Mouse (Mus musculus) liver, embryonic 15.5 days (tissue): Measurements from ENCODE around the gene Shc1. TPM values are rescaled to one million over a fixed set of nuclear protein-coding genes. Genes with fewer than 3 reads are reported as not detected.

Experiments
- ATAC-seq: fragments of 200-750 bp; cut with Nextera tagmentation; 2 replicates; pipeline ENCODE4 v1.8.0; 2017; ENCODE audit warnings: moderate number of reproducible peaks, mild to moderate bottlenecking, moderate library complexity; ENCODE audit not compliant: insufficient read depth
- H3K27ac ChIP-seq: fragments of 300-500 bp; sonication (generic); replicated peaks from 2 replicates; pipeline ENCODE4 v1.5.1; 2015; ENCODE audit warnings: mild to moderate bottlenecking, inconsistent platforms
- H3K27me3 ChIP-seq: fragments of 300-500 bp; sonication (generic); 2 replicates; pipeline ENCODE4 v1.6.1; 2015; ENCODE audit warnings: mild to moderate bottlenecking, inconsistent platforms
- H3K36me3 ChIP-seq: fragments of 300-500 bp; sonication (generic); replicated peaks from 2 replicates; pipeline ENCODE4 v1.6.1; 2015; ENCODE audit warnings: moderate library complexity, mild to moderate bottlenecking, inconsistent platforms
- H3K4me1 ChIP-seq: fragments of 300-500 bp; sonication (generic); replicated peaks from 2 replicates; pipeline ENCODE4 v1.6.1; 2015; ENCODE audit warnings: inconsistent platforms
- H3K4me2 ChIP-seq: fragments of 300-500 bp; sonication (generic); 2 replicates; pipeline ENCODE4 v1.6.1; 2015; ENCODE audit warnings: moderate library complexity, mild to moderate bottlenecking, inconsistent platforms
- H3K4me3 ChIP-seq: fragments of 300-500 bp; sonication (generic); replicated peaks from 2 replicates; pipeline ENCODE4 v1.5.1; 2015; ENCODE audit warnings: mild to moderate bottlenecking, inconsistent platforms
- H3K9ac ChIP-seq: fragments of 300-500 bp; sonication (generic); 2 replicates; pipeline ENCODE4 v1.6.1; 2015; ENCODE audit warnings: moderate library complexity, mild to moderate bottlenecking, inconsistent platforms
- H3K9me3 ChIP-seq: fragments of 300-500 bp; sonication (generic); replicated peaks from 2 replicates; pipeline ENCODE4 v1.6.1; 2016; ENCODE audit warnings: inconsistent platforms
- WGBS: fragments of 180-500 bp; shearing (Covaris S2); methylation state at CpG from one replicate; pipeline ENCODE4 v1.1.7; 2015; ENCODE audit warnings: mixed read lengths; ENCODE audit not compliant: insufficient replicate concordance; 5-methylcytosine and 5-hydroxymethylcytosine counted together
- polyA plus RNA-seq: library from polyadenylated mRNA; unstranded; fragments of >200 nt; fragmentation: Nextera tagmentation; extraction: Ambion mirVana; gene quantifications from 2 replicates; pipeline ENCODE4 v1.2.1, GENCODE M21; 2015

The Shc1 gene
- polyA plus RNA-seq, result 44.8 and 50.6 TPM in 2 replicates

DNA sequence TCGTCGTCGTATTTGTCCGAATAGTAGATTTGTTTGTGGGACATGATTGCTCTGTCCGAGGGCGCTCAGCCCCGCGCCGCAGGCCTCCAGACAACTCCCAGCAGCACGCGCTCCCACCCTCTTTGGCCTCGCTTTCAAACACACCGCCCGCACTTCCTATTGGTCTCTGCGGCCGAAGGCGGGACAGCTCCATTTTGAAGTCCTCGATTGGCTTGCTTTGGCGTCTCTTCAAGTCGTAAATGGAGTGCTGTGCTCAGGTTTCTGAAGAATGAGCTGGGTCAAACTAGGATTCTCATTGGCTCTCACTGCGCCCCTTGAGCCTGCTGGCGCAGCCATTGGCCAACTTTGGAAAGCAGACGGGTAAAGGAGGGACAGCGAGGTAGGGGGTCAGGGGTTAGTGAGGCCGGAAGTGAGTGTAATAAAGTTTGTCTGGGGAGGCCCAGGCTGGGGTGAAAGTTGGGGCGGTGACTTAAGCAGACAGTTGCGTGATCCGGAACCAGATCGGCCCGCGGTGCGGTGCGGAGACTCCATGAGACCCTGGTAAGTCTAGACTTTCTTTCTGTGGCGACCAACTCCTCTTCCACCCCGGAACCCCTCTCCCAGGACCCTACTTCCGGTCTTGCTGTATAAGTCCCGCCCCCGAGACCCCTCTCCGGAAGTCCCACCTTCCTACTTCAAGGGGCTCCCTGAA lies at the start of gene Shc1, which contains the start of gene Cks1b:
Gene Shc1 (plus strand): TSS at position 274 of the 691 bp plus-strand sequence.
Gene Cks1b (minus strand): TSS at position 214 of the 691 bp plus-strand sequence.
- H3K4me2 ChIP-seq, result peak within 1 kb of the TSS; percentile 95
- H3K27ac ChIP-seq, result peak within 1 kb of the TSS; percentile 98
- WGBS, result 0% methylated on average over 39 of the region's 39 CpGs
- H3K4me3 ChIP-seq, result peak within 1 kb of the TSS; percentile 85
- ATAC-seq, result peak; percentile 91
- peak within 1 kb of the TSS; percentile 81 for H3K9ac ChIP-seq
- H3K4me1 ChIP-seq, result peaks cover 57% of the 10 kb centered on the region
- H3K9me3 ChIP-seq, result no peaks in the 10 kb centered on the region
- no peaks in the 10 kb centered on the region for H3K27me3 ChIP-seq
- H3K36me3 ChIP-seq, result peaks cover 44% of the 10 kb centered on the region

DNA sequence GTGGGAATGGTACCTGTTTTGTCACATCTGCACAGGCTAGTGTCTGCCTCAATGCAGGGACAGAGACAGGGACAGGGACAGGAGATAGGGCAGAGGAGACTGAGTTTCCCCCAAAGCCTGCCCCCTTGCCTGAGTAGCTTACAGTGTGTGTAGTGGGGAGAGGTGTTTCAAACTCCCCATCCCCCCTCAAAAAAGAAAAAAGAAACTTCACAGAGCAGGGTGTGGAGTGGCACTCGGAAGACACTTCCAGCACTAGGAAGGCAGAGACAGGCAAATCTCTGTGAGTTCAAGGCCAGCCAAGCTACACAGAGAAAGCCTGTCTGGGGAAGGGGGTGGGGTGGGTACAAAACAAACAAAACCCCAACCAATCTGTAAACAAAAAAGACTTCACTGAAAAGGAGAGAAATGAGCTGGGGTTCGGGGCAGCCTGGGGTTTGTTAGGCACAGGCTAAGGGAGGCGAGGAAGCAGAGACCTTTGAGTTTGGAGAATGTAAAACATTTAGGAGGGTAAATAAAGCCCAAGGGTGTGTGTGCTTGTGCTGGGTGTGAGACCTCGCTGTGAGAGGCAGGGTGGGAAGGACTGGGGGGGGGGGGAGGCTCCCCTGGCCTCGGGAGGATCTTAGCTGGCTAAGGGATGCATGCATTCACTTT lies 44.5 kb upstream of the Shc1 start:
- Histone ChIP-seq H3K4me3 (no peak overlapping the region), H3K36me3 (0 out of 2 replicates have a peak, but pooled peaks cover 4% of the 10 kb centered on the region), H3K4me1 (peaks cover 23% of the 10 kb centered on the region), H3K9ac (no peak overlapping the region), H3K27me3 (no peaks in the 10 kb centered on the region), H3K9me3 (no peaks in the 10 kb centered on the region), H3K27ac (no peak overlapping the region), H3K4me2 (no peak overlapping the region)
- ATAC-seq, result no peak
- WGBS, result 33% methylated on average over 5 of the region's 5 CpGs

DNA sequence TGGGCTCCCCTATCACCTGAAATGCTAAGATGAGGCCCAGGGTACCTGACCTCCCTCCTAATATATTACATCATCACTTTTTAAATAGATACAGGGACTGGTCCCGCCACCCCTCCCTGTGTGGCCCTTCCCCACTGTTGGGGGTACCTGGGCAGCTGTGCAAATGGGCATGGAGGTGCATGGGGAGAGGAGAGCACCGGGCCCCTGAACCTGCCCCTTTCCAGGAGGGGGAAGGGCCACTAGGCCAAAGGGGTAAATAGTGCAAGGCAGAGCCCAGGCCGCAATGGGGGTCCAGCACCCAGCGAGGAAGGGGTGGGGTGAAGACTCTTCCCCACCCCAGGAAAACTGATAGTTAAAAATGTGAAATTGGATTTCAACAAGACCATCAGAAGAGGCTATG lies 40.4 kb upstream of the Shc1 start:
- H3K4me1 ChIP-seq, result peaks cover 26% of the 10 kb centered on the region
- peaks cover 21% of the 10 kb centered on the region for H3K36me3 ChIP-seq
- no peak overlapping the region for H3K27ac ChIP-seq
- no peak for ATAC-seq
- H3K4me2 ChIP-seq, result no peak overlapping the region
- H3K27me3 ChIP-seq, result no peaks in the 10 kb centered on the region
- H3K9ac ChIP-seq, result no peak overlapping the region
- WGBS, result 73% methylated on average over 4 of the region's 4 CpGs
- H3K9me3 ChIP-seq, result no peaks in the 10 kb centered on the region
- H3K4me3 ChIP-seq, result no peak overlapping the region

DNA sequence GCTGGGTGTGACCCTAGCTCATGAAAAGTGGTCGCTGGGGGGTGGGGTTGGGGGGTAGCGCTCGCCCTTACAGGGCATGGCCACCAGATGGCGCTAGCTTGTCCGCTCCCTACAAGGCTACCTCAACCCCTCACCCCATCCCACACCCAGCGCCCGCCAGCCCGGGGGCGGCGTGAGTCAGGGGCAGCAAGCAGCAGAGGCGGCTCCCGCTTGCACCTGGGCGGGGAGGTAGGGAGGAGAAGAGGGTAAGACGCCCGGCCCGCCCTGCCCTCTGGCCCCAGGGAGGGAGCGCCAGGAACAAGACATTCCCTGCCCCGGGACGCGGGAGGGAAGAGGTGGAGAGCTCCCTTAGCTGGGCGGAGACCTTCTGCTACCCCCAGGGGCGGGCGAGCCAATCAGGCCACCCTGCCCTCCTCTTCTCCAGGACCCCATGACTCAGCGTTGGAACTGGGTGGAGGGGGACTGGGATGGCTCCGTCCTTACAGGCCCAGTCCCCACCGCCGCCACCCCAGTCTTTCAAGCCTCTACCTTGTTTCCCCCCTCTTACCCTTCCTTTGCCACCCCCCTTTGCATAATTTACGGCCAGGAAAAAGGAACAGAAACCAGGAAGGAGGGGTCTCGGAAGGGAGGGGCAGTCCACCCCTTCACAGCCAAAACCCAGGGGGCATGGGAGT lies 39.7 kb upstream of the Shc1 start:
- ATAC-seq, result peak; percentile 58
- H3K4me1 ChIP-seq, result peaks cover 26% of the 10 kb centered on the region
- peak overlapping the region; percentile 24; the same call in 1 of the 2 replicates for H3K27ac ChIP-seq
- peak overlapping the region; percentile 44 for H3K4me3 ChIP-seq
- 5% methylated on average over 29 of the region's 29 CpGs for whole genome bisulfite sequencing
- peak overlapping the region; percentile 70 for H3K4me2 ChIP-seq
- no peaks in the 10 kb centered on the region for H3K27me3 ChIP-seq
- peak overlapping the region; percentile 39; the same call in 1 of the 2 replicates for H3K9ac ChIP-seq
- peaks cover 21% of the 10 kb centered on the region for H3K36me3 ChIP-seq
- no peaks in the 10 kb centered on the region for H3K9me3 ChIP-seq

DNA sequence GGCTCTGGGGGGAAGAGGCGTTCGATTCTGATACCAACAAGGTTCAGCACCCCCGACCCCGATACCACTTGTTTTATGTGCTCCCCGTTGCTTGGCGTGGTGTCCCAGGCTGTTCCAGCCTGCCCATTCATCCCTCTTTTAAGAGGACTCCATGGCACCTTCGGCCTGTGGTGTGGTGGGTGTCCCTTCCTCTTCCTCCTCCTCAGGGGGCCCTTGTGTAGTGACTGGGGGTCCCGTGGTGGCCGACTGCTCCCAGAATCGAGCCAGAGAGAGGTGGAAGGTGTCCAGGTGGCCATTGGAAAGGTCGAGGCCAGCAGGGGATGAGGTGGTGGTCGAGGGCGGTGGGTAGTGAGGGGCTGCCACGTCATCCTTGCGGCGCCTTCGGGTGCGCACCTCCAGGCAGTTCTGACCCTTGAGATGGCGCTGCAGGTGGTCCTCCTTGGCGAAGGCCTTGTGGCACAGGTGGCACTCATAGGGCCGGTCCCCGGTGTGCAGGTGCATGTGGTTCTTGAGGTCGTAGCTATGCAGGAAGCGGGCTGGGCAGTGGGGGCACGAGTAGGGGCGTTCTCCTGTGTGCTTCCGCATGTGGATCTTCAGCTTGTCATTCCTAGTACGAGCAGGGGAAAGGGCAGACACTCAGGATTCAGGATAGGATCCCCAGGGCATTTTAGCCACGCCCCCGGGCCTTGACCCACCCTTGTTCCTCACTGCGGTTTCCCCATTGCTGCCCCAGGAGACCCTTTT lies 38.7 kb upstream of the Shc1 start:
- Histone ChIP-seq H3K27ac (no peak overlapping the region), H3K4me3 (no peak overlapping the region)
- 70% methylated on average over 31 of the region's 31 CpGs for WGBS

DNA sequence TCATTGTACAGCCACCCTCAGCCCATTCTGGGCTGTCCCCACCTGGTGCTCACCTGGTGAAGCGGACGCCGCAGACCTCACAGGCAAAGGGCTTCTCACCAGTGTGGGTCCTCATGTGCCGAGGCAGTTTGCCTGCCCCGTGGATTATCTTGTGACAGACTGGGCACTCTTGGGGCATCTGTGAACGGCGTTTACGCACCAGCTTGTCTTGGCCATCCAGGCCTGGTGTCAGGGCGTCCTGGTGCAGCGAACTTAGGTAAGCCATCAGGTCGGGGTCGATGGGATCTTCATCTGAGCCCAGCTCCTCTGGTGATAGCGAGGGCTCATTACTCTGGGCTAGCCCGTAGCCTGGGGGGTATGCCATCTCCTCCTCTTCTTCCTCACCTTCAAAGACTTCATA lies 38.0 kb upstream of the Shc1 start:
- no peak overlapping the region for H3K9ac ChIP-seq
- H3K4me3 ChIP-seq, result no peak overlapping the region
- peaks cover 21% of the 10 kb centered on the region for H3K36me3 ChIP-seq
- no peak overlapping the region for H3K27ac ChIP-seq
- peaks cover 21% of the 10 kb centered on the region for H3K4me1 ChIP-seq
- WGBS, result 82% methylated on average over 14 of the region's 14 CpGs
- H3K9me3 ChIP-seq, result no peaks in the 10 kb centered on the region
- H3K27me3 ChIP-seq, result no peaks in the 10 kb centered on the region
- no peak overlapping the region for H3K4me2 ChIP-seq
- ATAC-seq, result no peak

More for the DNA sequence above, 38.7 kb upstream of the Shc1 start:
- H3K9ac ChIP-seq, result no peak overlapping the region
- no peaks in the 10 kb centered on the region for H3K27me3 ChIP-seq
- H3K36me3 ChIP-seq, result peaks cover 21% of the 10 kb centered on the region
- H3K4me1 ChIP-seq, result peaks cover 21% of the 10 kb centered on the region
- no peaks in the 10 kb centered on the region for H3K9me3 ChIP-seq
- no peak overlapping the region for H3K4me2 ChIP-seq
- ATAC-seq, result no peak

DNA sequence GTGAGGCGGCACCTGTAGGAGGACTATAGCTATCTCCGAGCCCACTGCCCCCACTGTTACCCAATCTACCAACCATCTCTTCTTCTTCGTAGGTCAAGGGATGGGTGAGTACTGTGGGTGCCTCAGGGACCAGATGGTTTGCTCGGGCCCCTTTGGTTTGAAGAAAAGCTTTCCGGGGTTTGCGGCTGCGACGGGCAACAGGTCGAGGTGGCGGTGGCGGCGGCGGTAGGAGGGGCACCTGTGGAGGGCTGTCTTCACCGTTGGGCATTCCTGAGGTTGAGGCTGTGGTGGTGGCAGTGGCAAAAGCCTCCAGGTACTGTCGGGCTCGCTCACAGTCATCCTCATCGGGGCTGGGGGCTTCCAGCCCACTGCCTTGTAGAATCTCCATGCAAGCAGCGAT lies 37.5 kb upstream of the Shc1 start:
- Histone ChIP-seq H3K9me3 (no peaks in the 10 kb centered on the region), H3K27me3 (no peaks in the 10 kb centered on the region), H3K4me1 (peaks cover 21% of the 10 kb centered on the region), H3K4me2 (no peak overlapping the region), H3K4me3 (no peak overlapping the region), H3K27ac (no peak overlapping the region), H3K36me3 (peaks cover 21% of the 10 kb centered on the region), H3K9ac (no peak overlapping the region)
- no peak for ATAC-seq
- WGBS, result 85% methylated on average over 18 of the region's 18 CpGs

DNA sequence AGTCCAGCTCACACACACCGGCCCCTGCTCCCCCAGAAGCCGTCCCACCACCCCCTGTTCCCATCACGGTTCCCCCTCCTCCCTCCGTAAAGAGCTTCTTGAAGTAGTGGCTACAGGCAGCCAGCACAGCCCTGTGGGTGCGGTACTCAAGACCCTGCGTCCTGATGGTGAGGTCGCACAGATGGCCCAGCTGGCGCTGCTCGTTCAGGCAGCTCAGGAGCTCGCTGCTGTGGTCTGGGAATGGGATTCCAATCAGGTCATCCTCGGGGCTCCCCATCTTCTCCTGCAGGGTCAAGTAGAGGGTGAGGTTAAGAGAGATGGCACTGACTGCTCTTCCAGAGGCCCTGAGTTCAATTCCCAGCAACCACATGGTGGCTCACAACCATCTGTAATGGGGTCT lies 37.0 kb upstream of the Shc1 start:
- H3K36me3 ChIP-seq, result peaks cover 21% of the 10 kb centered on the region
- H3K9me3 ChIP-seq, result no peaks in the 10 kb centered on the region
- H3K4me3 ChIP-seq, result no peak overlapping the region
- H3K27ac ChIP-seq, result no peak overlapping the region
- H3K27me3 ChIP-seq, result no peaks in the 10 kb centered on the region
- peaks cover 21% of the 10 kb centered on the region for H3K4me1 ChIP-seq
- H3K9ac ChIP-seq, result no peak overlapping the region
- WGBS, result 83% methylated on average over 11 of the region's 11 CpGs
- H3K4me2 ChIP-seq, result no peak overlapping the region
- ATAC-seq, result no peak

DNA sequence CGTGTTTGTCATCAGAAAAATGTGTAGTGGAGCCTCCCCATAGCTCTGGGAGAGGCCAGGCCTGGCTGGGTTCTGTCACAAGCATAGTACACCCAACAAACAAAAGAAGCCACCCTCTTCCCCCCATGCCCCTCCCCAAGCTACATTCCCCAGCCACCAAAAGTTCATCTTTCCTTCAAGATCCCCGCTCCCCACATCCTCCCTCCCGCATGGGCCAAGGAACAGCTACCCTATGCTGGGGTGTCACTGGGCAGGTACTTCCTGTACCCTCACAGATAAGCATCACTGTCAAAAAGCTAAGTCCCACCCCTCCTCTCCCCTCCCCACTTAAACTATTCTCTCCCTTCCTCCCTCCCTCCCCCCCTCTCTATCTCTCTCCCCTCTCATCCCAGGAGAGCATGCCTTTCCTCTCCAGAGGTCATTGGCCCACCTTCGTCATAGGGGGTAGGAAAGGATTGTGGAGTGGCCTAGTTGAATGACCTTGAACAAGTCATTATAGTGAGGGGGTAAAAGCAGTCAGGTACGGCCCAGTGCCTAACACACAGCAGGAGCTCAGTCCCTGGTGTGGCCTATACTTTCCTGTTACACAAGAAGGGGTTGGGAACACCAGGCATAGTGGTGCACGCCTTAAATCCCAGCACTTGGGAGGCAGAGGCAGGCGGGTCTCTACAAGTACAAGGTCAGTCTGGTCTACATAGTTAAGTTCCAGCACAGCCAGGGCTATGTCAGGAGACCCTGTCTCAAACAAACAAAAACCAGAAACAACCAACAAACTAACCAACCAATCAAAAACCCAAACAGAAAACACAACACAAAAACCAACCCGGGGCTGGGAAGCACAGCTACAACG lies 36.0 kb upstream of the Shc1 start:
- no peaks in the 10 kb centered on the region for H3K27me3 ChIP-seq
- H3K4me3 ChIP-seq, result no peak overlapping the region
- 69% methylated on average over 9 of the region's 9 CpGs for WGBS
- H3K27ac ChIP-seq, result no peak overlapping the region
- H3K9ac ChIP-seq, result no peak overlapping the region
- peaks cover 17% of the 10 kb centered on the region for H3K36me3 ChIP-seq
- peaks cover 28% of the 10 kb centered on the region for H3K4me1 ChIP-seq
- no peak for ATAC-seq
- no peak overlapping the region for H3K4me2 ChIP-seq
- no peaks in the 10 kb centered on the region for H3K9me3 ChIP-seq

DNA sequence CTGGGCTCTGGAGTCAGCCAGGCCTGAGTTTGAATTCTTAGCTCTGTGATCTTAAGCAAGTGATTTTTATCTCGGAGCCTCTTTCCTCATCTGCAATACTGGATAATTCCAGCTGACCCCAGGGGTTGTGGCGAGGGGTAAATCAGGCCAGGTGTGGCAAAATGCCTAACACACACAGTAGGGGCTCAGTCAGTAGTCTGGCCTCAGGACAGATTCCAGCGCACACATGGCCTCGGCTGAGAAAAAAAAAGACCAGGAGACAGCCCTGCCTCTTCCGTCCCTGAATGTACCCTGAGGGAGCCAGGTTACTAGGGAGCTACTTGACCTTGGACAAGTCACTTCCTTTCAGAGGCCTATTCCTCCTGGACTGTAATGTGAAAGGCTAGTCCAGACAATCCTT lies 35.3 kb upstream of the Shc1 start:
- peaks cover 17% of the 10 kb centered on the region for H3K36me3 ChIP-seq
- no peaks in the 10 kb centered on the region for H3K9me3 ChIP-seq
- H3K9ac ChIP-seq, result no peak overlapping the region
- H3K27me3 ChIP-seq, result no peaks in the 10 kb centered on the region
- H3K4me3 ChIP-seq, result no peak overlapping the region
- ATAC-seq, result no peak
- no peak overlapping the region for H3K4me2 ChIP-seq
- peaks cover 31% of the 10 kb centered on the region for H3K4me1 ChIP-seq
- WGBS, result 59% methylated on average over 5 of the region's 5 CpGs
- no peak overlapping the region for H3K27ac ChIP-seq
